Mouse (Mus musculus) urinary bladder, adult 18-20 months (tissue): ENCODE data around the gene Grb10.

Experiments used
- DNase-seq, 2 experiments: peaks; one replicate each; pipeline ENCODE4 v3.0.0; 2022; ENCODE audit warnings: low spot score in 2 of 2, mixed read lengths in 2 of 2

The Grb10 gene

GRCm38 (mm10) chr11:11901509-11901908 is 137.0 kb downstream of the Grb10 start:
- DNase-seq, result no peak

- DNase-seq, result no peak
Measured at GRCm38 (mm10) chr11:11898496-11898895, 140.0 kb downstream of the Grb10 start.

GRCm38 (mm10) chr11:11897645-11898357 is 140.7 kb downstream of the Grb10 start, which contains the start of gene Ddc:
TSS of gene Ddc (minus strand) at chr11:11898144.
- DNase-seq, result no peak

GRCm38 (mm10) chr11:11895479-11895878 is 143.0 kb downstream of the Grb10 start:
- DNase-seq, result no peak

- DNase-seq, result no peak
Measured at GRCm38 (mm10) chr11:11893769-11894168, 144.7 kb downstream of the Grb10 start.

- DNase-seq, result no peak
Measured at GRCm38 (mm10) chr11:11892993-11893602, 145.4 kb downstream of the Grb10 start.

- no peak for DNase-seq
Measured at GRCm38 (mm10) chr11:11891832-11892231, 146.7 kb downstream of the Grb10 start.

- DNase-seq, result no peak
Measured at GRCm38 (mm10) chr11:11890139-11890741, 148.2 kb downstream of the Grb10 start.

GRCm38 (mm10) chr11:11888727-11889126 is 149.8 kb downstream of the Grb10 start:
- no peak for DNase-seq

GRCm38 (mm10) chr11:11888051-11888450 is 150.4 kb downstream of the Grb10 start:
- DNase-seq, result no peak

- no peak for DNase-seq
Measured at GRCm38 (mm10) chr11:11886403-11886998, 152.0 kb downstream of the Grb10 start.

- DNase-seq, result no peak
Measured at GRCm38 (mm10) chr11:11885921-11886320, 152.6 kb downstream of the Grb10 start.

GRCm38 (mm10) chr11:11885246-11885643 is 153.2 kb downstream of the Grb10 start:
- DNase-seq, result no peak

GRCm38 (mm10) chr11:11884533-11885245 is 153.8 kb downstream of the Grb10 start:
- DNase-seq, result no peak

- DNase-seq, result no peak
Measured at GRCm38 (mm10) chr11:11881783-11882155, 156.7 kb downstream of the Grb10 start.

GRCm38 (mm10) chr11:11881026-11881782 is 157.3 kb downstream of the Grb10 start:
- no peak for DNase-seq
